Mouse (Mus musculus) spleen, adult 2 months (tissue): ENCODE measurements around the gene Hoxb3.

Experiments used
- CTCF ChIP-seq: fragments of 200-500 bp; IDR thresholded peaks from 2 replicates; pipeline ENCODE4 v1.5.1; 2011; ENCODE audit warnings: mild to moderate bottlenecking, inconsistent platforms; ENCODE audit not compliant: insufficient read depth, insufficient read length, insufficient replicate concordance; ENCODE audit errors: extremely low read depth
- POLR2A ChIP-seq: fragments of 200-500 bp; IDR thresholded peaks from 2 replicates; pipeline ENCODE4 v1.6.1; 2011; ENCODE audit warnings: low read depth, low read length, inconsistent platforms

GRCm38 (mm10) chr11:96368686-96369085, 45.6 kb downstream of the Hoxb3 start:
- no peak for TF ChIP-seq POLR2A
- no peak for TF ChIP-seq CTCF
